Mouse (Mus musculus): ENCODE results near the gene Klhl40.

GRCm38 (mm10) chr9:121744051-121744450 lies 33.4 kb upstream of the Klhl40 start:
- TF ChIP-seq CTCF (IDR thresholded peaks at IDR 0.05; ENCODE audit: low read depth, low read length) = no peak
- TF ChIP-seq GATA2 (IDR thresholded peaks at IDR 0.05; ENCODE audit: borderline replicate concordance, low read depth, low read length) = no peak
- no peak for TF ChIP-seq TAL1 (conservative IDR thresholded peaks at IDR 0.05; ENCODE audit: low read depth, low read length)
- TF ChIP-seq GATA1 (IDR thresholded peaks at IDR 0.05; ENCODE audit: borderline replicate concordance, low read length) = no peak

All from G1E (cell line).